Mouse (Mus musculus) inflammation-experienced regulatory T-cells (primary cell): ENCODE results near the gene Ppp1r26. TPM values are rescaled to one million over a fixed set of nuclear protein-coding genes. Genes with fewer than 3 reads are reported as not detected.

Experiments
- polyA plus RNA-seq, 2 experiments: library from polyadenylated mRNA; unstranded; fragments of 100-300 nt; shearing (Covaris generic); gene quantifications; one replicate each; pipeline ENCODE4 v1.2.1; 2017

The Ppp1r26 gene
- under 1 TPM in 1 of 2 experiments, not detected in 1; 0.22 TPM for polyA plus RNA-seq

DNA sequence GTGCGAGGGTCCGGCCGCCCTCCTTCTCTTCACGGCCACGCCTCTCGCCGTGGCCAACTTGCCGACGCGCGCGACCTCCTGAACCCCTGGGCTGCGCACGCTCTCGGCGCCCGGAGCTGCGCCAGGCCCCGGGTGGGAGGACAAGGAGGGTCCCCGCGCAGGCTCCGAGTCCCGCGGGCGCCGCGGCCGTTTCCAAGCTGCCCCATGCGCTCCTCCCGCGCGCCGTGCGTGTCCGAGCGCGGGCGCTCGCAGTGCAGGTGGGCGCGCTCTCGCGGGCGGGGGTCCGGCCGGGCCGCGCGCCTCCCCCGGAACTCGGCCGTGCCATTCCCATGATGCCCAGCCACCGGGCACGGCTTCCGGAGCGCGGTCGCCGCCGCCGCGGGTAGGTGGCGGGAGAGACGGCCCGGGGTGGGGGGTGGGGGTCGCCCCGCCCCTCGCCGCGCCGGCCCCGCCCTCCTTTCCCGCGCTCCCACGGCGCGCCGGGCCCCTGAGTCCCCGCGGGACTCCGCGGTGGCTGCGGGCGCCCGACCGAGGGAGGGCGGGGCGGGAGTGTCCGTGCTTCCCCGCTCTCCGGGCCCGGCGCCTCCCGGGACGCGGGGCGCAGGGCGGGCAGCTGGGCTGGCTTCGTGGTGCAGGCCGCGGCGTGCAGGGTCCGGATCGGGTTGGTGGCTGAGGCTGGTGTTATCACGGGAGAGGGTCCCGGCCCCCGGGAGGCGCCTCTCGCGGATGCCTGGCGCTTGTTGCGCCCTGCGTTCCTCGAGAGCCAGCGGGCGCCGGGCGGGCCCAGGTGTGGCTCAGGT is at the start of gene Ppp1r26:
TSS of gene Ppp1r26 (plus strand) at position 286 of the 800 bp plus-strand sequence.

DNA sequence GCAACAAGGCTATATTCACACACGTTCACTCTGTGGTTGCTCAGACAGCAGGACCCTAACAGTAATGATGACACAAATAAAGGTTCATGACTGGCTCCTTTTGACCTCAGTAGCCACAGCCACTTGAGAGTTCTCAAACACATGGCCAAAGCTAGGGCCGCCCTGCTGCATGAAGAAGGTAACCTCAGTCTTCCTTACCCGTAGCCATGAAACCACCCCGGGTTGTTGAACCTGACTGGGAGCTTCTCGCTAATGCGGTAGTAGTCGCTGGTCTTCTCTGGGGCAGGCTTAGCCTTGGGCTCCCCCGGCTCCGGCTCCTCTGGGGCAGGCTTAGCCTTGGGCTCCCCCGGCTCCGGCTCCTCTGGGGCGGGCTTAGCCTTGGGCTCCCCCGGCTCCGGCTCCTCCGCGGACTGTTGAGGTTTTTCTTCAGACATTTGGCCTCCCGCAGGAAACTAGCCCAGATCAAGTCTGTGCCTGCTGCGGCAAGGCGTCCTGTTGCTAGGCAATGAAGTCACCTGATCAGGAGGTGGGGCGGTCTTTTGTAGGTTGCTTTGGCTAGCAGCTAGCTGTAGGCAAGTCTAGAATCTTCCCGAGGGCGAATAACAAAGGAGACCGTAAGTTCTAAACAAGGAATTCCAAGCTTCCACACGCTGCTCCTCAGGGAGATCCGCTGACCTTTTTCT is 19.4 kb downstream of the Ppp1r26 start, which contains the start of gene 1700007K13Rik:
TSS of gene 1700007K13Rik (minus strand) at position 497 of the 683 bp plus-strand sequence.

DNA sequence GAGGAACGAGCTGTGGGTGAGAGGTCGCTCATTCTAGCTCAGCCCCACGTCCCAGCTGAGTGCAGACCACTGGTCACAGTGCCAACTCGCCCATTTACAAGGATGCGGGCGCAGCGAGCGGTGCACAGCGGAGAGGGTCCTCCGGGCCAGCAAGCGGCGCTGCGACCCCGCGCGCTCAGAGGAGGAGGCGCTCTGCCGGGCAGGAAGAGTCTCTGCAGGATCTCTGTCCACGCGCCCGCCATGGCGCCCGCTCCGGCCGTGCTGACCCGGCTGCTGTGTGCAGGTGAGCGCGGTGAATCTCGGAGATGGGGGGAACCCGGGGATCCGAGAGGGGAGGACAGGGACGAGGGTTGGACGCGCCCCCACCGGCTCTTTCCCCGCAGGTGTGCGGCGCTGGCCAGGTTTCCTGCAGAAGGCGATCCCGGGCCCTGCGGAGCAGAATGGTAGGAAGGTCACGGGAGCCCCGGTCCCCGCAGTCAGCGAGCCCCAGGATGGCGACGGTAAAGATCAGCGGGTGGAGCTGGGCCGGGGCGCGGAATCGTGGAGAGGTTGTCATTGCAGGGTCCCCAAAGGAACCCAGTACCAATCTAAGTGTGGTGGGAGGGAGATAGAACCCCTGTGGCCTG is 21.4 kb downstream of the Ppp1r26 start, which contains the start of gene Mrps2:
TSS of gene Mrps2 (plus strand) at position 207 of the 626 bp plus-strand sequence.

GRCm38 (mm10) chr2:28496671-28497070 is 50.1 kb downstream of the Ppp1r26 start, which contains the start of gene Gbgt1:
Gbgt1 (plus strand) TSS chr2:28496891.

Other genes starting within 250 kb of the Ppp1r26 start
- under 1 TPM in 1 of 2 experiments, not detected in 1; 0.59 TPM for gene 1700007K13Rik, start 19.5 kb downstream of the Ppp1r26 start, polyA plus RNA-seq
- 10 to 100 TPM; 20.3 to 32.4 TPM for gene Mrps2, start 21.3 kb downstream of the Ppp1r26 start, polyA plus RNA-seq
- 1 to 10 TPM in 1 of 2 experiments, not detected in 1; 1.6 TPM for gene Gbgt1, start 50.1 kb downstream of the Ppp1r26 start, polyA plus RNA-seq
- gene Gm10134, start 59.3 kb downstream of the Ppp1r26 start, polyA plus RNA-seq = 1 to 10 TPM; 1.4 TPM
- 10 to 100 TPM; 29.8 to 45.1 TPM for gene Ralgds, start 66.3 kb downstream of the Ppp1r26 start, polyA plus RNA-seq
- gene Cel, start 116.6 kb downstream of the Ppp1r26 start, polyA plus RNA-seq = under 1 TPM in 1 of 2 experiments, not detected in 1; 0.62 TPM
- 10 to 100 TPM; 20.2 to 22.7 TPM for gene Gtf3c5, start 137.0 kb downstream of the Ppp1r26 start, polyA plus RNA-seq
- 1 to 10 TPM in 1 of 2 experiments, under 1 TPM in 1; 0.16 to 1.1 TPM for gene Gfi1b, start 175.2 kb downstream of the Ppp1r26 start, polyA plus RNA-seq
- gene Tsc1, start 194.4 kb downstream of the Ppp1r26 start, polyA plus RNA-seq = 10 to 100 TPM; 26.7 to 29.9 TPM